Mouse (Mus musculus) CD8-positive naive resting alpha-beta T cell, adult 57 days (primary cell): Measurements from ENCODE around the gene Lztfl1. TPM values are rescaled to one million over a fixed set of nuclear protein-coding genes. Genes with fewer than 3 reads are reported as not detected.

Source experiments
- total RNA-seq: library from RNA; stranded (reverse); gene quantifications from one replicate; pipeline ENCODE4 v1.2.4, GENCODE M21; 2023

Gene Lztfl1
- 170 TPM for total RNA-seq

DNA sequence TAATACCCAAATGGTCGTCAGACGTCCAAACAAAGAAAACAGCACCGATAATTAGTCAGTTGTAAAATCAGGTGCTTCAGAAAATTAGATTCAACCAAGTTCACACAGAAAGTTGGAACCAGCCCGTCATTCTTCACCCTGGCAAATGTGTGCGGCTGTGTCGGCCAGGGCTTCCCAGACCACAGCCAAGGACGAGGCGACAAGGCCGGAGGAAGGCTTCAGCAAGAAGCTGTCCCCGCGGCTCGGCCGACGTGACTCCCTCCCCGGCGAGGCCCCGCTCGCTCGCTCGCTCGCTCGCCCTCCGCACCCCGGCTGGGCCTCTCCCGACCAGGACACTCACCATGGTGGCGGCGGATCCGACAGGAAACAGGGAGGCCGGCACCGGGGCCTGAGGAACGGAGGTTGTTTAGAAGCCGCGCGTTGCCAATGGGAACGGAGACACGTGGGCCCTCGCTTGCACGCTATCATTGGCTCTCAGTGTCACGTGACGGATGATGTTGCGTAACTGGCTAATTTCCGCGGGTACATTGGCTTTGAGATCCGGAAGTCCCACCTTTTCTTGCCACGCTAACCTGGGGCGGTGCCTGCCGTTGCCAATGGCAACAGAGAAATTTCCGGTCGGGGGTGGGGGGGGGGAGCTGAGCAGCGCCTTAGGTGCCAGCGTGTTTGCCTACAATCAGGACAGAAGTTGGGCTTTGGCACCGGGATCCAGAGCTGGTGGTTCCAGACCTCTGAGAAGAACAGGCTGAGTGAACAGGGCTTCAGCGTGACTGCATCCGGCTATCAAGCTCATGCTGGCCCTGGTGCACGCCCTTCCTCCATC, at the start of gene Lztfl1:
Gene Lztfl1 (minus strand): TSS at position 512 of the 823 bp plus-strand sequence.

DNA sequence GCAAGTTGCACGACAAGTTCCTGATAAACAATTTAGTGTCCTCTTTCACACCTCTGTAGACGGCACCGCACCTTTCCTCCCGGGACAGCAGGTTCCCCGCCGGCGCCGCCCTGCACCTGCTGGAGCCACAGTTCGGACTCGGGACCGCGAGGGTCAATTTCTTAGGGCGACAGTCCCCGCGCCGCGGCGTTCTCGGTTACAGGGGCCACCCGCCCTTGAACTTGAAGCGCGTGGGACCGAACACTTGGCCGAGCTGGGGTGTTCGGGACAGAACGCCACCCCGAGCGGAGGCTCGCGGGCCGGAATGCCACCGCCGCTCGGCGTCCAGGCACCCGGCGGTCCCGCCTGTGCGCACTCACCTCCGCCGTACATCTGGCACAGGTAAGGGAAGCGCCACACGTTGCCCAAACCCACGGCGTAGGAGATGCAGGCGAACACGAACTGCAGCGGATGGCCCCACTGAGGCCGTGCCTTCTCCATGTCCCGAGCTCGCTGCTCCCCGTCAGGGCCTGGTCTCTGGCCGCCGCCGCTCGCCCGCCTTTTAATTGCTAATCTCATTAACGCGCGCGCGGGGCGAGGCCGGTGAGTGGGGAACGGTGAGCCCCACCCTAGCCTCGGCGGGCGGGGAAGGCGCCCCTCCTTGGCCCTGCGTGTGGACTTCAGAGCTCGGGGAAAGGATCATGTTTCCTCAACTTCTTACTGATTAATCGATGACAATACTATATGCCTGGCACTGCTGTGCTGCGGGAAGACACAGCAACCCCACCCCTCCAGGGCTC, 39.0 kb downstream of the Lztfl1 start, which contains the start of the genes Ccr9 and Slc6a20a:
Gene Ccr9 (plus strand): TSS at position 113 of the 779 bp plus-strand sequence.
Gene Slc6a20a (minus strand): TSS at position 559 of the 779 bp plus-strand sequence.

Other genes with a start within 250 kb of the Lztfl1 start
- gene Limd1, start 239.0 kb downstream of the Lztfl1 start, total RNA-seq, result 113 TPM
- gene Sacm1l, start 187.9 kb downstream of the Lztfl1 start, total RNA-seq, result 21.4 TPM
- gene Slc6a20b, start 85.1 kb downstream of the Lztfl1 start, total RNA-seq, result not detected
- 184 TPM for gene Ccr9, start 39.3 kb downstream of the Lztfl1 start, total RNA-seq
- gene Slc6a20a, start 38.8 kb downstream of the Lztfl1 start, total RNA-seq, result 0.77 TPM
- 15.6 TPM for gene Cxcr6, start 88.8 kb upstream of the Lztfl1 start, total RNA-seq
- 61.4 TPM for gene Fyco1, start 134.2 kb upstream of the Lztfl1 start, total RNA-seq
- 0.34 TPM for gene Xcr1, start 144.3 kb upstream of the Lztfl1 start, total RNA-seq